Mouse (Mus musculus): ENCODE measurements around the gene Uspl1. TPM values are rescaled to one million over a fixed set of nuclear protein-coding genes. Genes with fewer than 3 reads are reported as not detected.

Uspl1 gene
- polyA plus RNA-seq, 1 experiment = 12.2 TPM

- H3K27ac ChIP-seq (replicated peaks; ENCODE audit: low read depth, low read length) = peak overlapping the region; percentile 1; the same call in 1 of the 2 replicates
- H3K4me1 ChIP-seq (ENCODE audit: control insufficient read depth, insufficient read depth, insufficient read length, low read length) = no peaks in the 10 kb centered on the region; the same call in 1 of the 2 replicates
- H3K4me3 ChIP-seq (ENCODE audit: insufficient read depth, low read depth, low read length) = peak overlapping the region; percentile 13; the same call in 1 of the 2 replicates
Measured at GRCm38 (mm10) chr5:149247047-149247904, 63.1 kb downstream of the Uspl1 start.

GRCm38 (mm10) chr5:149252303-149252702 lies 68.2 kb downstream of the Uspl1 start:
- no peaks in the 10 kb centered on the region for H3K4me1 ChIP-seq (ENCODE audit: control insufficient read depth, insufficient read depth, insufficient read length, low read length)
- no peak overlapping the region for H3K27ac ChIP-seq (replicated peaks; ENCODE audit: low read depth, low read length)
- H3K4me3 ChIP-seq (ENCODE audit: insufficient read depth, low read depth, low read length) = no peak overlapping the region

DNA sequence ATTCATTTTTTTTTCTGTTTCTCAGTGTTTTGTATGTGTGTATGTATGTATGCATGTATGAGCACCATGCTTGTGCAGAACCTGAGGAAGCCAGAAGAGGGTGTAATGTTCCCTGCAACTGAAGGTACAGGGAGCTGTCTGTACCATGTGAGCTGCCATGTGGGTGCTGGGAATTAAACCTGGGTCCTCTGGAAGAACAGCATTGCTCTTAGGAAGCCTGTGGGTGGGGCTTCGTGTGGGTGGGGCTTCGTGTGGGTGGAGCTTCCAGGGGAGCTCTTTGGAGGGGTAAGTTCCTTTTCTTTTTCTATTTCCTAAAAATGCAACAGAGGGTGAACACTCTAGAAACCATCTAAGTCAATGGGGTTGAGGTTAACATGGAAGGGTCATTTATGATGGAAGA lies 69.3 kb downstream of the Uspl1 start:
- Histone ChIP-seq H3K4me3 (ENCODE audit: insufficient read depth, low read depth, low read length) (no peak overlapping the region), H3K4me1 (ENCODE audit: control insufficient read depth, insufficient read depth, insufficient read length, low read length) (no peaks in the 10 kb centered on the region), H3K27ac (replicated peaks; ENCODE audit: low read depth, low read length) (no peak overlapping the region)

DNA sequence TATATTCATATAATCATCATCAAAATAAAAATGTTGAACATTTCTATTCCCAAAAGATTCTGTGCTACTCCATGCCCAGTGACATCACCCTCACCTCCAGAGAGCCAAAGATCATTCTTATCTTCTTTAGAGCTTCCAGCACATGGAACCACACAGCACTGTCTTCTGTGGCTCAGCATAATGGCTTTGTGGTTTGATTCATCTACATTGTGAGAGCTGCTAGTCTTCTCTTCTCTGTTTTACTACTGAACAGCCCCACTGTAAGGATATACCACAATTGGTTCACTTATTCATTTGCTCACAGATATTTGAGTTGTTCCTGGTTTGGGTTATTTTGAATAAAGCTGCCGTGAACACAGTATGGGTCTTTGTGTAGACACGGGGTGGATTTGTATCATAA lies 71.4 kb downstream of the Uspl1 start:
- no peaks in the 10 kb centered on the region for H3K4me1 ChIP-seq (ENCODE audit: control insufficient read depth, insufficient read depth, insufficient read length, low read length)
- no peak overlapping the region for H3K27ac ChIP-seq (replicated peaks; ENCODE audit: low read depth, low read length)
- H3K4me3 ChIP-seq (ENCODE audit: insufficient read depth, low read depth, low read length) = no peak overlapping the region

DNA sequence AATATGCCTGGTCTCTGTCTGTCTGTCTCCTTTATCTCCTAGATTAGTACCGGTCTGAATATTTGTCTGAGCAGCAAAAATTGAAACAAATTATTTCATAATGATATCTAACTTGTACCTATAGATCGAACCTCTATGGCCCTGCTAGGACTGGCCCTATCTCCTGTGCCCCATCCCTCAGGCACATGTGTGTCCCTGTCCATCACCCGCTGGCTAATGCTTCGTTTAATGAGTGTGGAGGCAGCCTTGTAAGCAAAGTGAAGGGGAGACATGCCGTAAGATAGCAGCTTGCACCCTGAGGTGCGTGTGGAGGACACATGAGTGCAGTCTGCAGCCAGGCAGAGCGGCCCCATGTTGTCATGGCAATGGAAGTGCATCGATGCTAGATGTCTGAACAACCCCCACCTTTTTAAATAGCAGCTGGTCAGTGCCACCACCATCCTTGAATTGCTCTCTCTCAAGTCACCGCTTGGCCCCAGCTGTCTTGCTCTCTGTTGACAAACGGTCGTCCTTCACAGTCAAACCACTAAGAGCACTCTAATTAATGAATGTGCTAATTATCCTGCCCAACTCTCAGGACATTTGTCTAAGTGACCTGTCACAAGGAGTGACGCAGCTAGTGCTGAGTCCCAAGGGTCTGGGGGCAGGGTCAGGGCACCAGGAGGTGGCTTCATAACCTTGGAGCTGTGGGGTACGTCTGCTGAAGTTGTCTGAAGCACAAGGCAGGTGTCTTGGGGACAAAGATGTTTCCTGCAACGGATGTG lies 73.5 kb downstream of the Uspl1 start:
- no peaks in the 10 kb centered on the region for H3K4me1 ChIP-seq (ENCODE audit: control insufficient read depth, insufficient read depth, insufficient read length, low read length)
- H3K4me3 ChIP-seq (ENCODE audit: insufficient read depth, low read depth, low read length) = no peak overlapping the region
- no peak overlapping the region for H3K27ac ChIP-seq (replicated peaks; ENCODE audit: low read depth, low read length)

DNA sequence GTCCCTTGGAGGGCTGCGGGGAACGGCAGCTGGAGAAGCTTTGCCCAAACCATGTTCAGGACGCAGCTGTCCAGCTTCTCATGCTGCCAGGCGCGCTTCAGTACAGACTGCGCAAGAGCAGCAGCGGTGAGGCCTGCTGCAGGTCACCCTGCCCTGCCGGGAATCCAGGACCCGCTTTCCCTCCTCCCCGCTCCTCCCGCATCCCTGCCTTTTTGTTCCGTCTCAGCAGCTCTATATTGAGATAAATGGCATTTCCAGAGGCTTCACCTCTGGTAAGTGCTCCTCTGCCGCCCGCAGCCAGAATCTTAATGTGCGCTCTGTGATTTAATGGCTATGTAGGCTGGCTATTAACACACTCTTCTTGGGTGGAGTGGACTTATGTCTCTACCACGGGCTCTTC lies 74.9 kb downstream of the Uspl1 start:
- H3K27ac ChIP-seq (replicated peaks; ENCODE audit: low read depth, low read length) = no peak overlapping the region
- H3K4me1 ChIP-seq (ENCODE audit: control insufficient read depth, insufficient read depth, insufficient read length, low read length) = no peaks in the 10 kb centered on the region
- H3K4me3 ChIP-seq (ENCODE audit: insufficient read depth, low read depth, low read length) = no peak overlapping the region

- H3K27ac ChIP-seq (replicated peaks; ENCODE audit: low read depth, low read length) = no peak overlapping the region
Measured at GRCm38 (mm10) chr5:149261449-149261848, 77.3 kb downstream of the Uspl1 start.

DNA sequence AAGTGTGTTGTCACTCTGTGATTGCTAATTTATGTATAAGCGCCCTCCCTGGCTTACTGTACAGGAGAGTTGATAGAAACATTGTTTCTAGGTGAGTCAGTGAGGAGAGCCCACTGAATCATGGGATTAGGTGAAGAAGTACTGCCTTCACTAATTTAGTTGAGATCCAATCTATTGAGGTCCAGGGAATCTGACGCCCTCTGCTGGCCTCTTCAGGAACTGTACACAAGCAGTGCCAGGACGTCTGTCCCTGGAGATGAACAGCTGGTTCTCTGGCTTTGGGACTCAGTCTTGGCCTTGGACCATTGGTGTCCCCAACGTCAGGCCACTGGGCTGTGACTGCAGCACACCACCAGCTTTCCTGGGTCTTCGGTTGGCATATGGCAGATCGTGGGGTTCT lies 77.7 kb downstream of the Uspl1 start:
- Histone ChIP-seq H3K27ac (replicated peaks; ENCODE audit: low read depth, low read length) (no peak overlapping the region), H3K4me1 (ENCODE audit: control insufficient read depth, insufficient read depth, insufficient read length, low read length) (no peaks in the 10 kb centered on the region), H3K4me3 (ENCODE audit: insufficient read depth, low read depth, low read length) (no peak overlapping the region)

More at GRCm38 (mm10) chr5:149261449-149261848, 77.3 kb downstream of the Uspl1 start:
- Histone ChIP-seq H3K4me1 (ENCODE audit: control insufficient read depth, insufficient read depth, insufficient read length, low read length) (no peaks in the 10 kb centered on the region), H3K4me3 (ENCODE audit: insufficient read depth, low read depth, low read length) (no peak overlapping the region)

DNA sequence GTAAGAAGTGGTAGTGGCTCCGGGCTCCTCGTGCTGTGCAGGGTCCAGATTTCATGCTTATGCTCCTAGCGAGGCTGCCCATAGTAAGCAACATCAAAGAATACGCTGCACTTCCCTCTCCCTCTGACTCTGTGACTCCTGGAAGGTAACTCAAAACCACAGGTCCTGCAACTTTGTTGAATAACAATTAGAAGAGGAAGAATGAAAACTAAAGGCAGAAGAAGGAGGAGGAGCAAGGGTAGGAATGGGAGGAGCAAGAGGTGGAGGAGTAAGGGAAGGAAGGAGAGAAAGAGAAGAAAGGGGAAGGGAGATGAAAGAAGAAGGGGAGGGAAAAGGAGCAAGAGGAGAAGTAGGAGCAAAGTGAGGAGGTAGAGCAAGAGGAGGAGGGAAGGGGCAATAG lies 80.3 kb downstream of the Uspl1 start, which contains the start of gene Alox5ap:
TSS of gene Alox5ap (plus strand) at position 363 of the 400 bp plus-strand sequence.
- H3K4me1 ChIP-seq (ENCODE audit: control insufficient read depth, insufficient read depth, insufficient read length, low read length) = no peaks in the 10 kb centered on the region
- H3K27ac ChIP-seq (replicated peaks; ENCODE audit: low read depth, low read length) = peak within 1 kb of the TSS; percentile 23
- peak within 1 kb of the TSS; percentile 47 for H3K4me3 ChIP-seq (ENCODE audit: insufficient read depth, low read depth, low read length)

- H3K4me3 ChIP-seq (ENCODE audit: insufficient read depth, low read depth, low read length) = peak overlapping the region; percentile 47
- H3K27ac ChIP-seq (replicated peaks; ENCODE audit: low read depth, low read length) = peak overlapping the region; percentile 23
- no peaks in the 10 kb centered on the region for H3K4me1 ChIP-seq (ENCODE audit: control insufficient read depth, insufficient read depth, insufficient read length, low read length)
Measured at GRCm38 (mm10) chr5:149264878-149265279, 80.7 kb downstream of the Uspl1 start.

Other genes starting within 250 kb of the Uspl1 start
- not detected in 2 replicates for gene Gm42791, start 189.2 kb upstream of the Uspl1 start, polyA plus RNA-seq (2012; ENCODE audit: insufficient read depth, insufficient read length, missing spikeins)
- 51.1 and 59.6 TPM in 2 replicates for gene Hmgb1, start 139 bp downstream of the Uspl1 start, polyA plus RNA-seq (2012; ENCODE audit: insufficient read depth, insufficient read length, missing spikeins)
- 9.8 and 12.4 TPM in 2 replicates for gene Alox5ap, start 80.4 kb downstream of the Uspl1 start, polyA plus RNA-seq (2012; ENCODE audit: insufficient read depth, insufficient read length, missing spikeins)
- 6.2 and 12.4 TPM in 2 replicates for gene Medag, start 227.4 kb downstream of the Uspl1 start, polyA plus RNA-seq (2012; ENCODE audit: insufficient read depth, insufficient read length, missing spikeins)